Mouse (Mus musculus): ENCODE data around the gene Dmxl2. TPM values are rescaled to one million over a fixed set of nuclear protein-coding genes. Genes with fewer than 3 reads are reported as not detected.

Gene Dmxl2
- total and polyA plus RNA-seq, 2 experiments from 2014 or later, result 4.8 to 26.6 TPM

DNA sequence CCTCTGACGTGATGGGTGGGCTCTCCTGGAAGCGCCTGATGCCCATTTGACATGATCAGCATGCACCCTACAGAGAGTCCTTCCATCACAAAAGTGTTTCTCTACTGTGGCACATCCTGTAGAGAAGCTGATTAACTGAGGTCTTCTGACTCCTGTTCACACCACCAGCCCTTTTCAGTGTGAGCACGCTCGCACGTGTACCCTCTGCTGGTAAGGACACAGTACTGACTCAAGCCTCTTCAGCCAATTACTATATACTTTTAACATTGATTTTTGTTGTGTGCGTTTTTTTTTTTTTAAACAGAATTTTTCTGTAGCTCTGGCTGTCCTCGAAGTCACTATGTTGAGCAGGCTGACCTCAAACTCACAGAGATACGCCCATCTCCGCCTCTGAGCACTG is 185.1 kb downstream of the Dmxl2 start:
- WGBS, result 65% methylated on average over 9 of the region's 9 CpGs
- 0 out of 2 replicates have a peak, but pooled peaks cover 3% of the 10 kb centered on the region for H3K27me3 ChIP-seq (ENCODE audit: control insufficient read depth, insufficient read depth, low read length)
- no peak overlapping the region for H3K27ac ChIP-seq (ENCODE audit: low read depth)
- no peak overlapping the region for H3K4me3 ChIP-seq (ENCODE audit: low read depth, low read length)
- no peaks in the 10 kb centered on the region for H3K9me3 ChIP-seq (replicated peaks; ENCODE audit: control insufficient read depth, low read length)
- no peaks in the 10 kb centered on the region for H3K36me3 ChIP-seq (replicated peaks; ENCODE audit: control insufficient read depth, insufficient read depth, low read length)
- no peak overlapping the region for H3K9ac ChIP-seq (replicated peaks; ENCODE audit: low read depth, low read length)
- no peak overlapping the region for H3K4me2 ChIP-seq (ENCODE audit: low read depth, low read length)
- no peak for DNase-seq (ENCODE audit: low spot score)
- no peak; the same call in 1 of the 2 replicates for TF ChIP-seq CTCF (IDR thresholded peaks at IDR 0.05; ENCODE audit: low read depth)
- no peak for TF ChIP-seq EP300 (IDR thresholded peaks at IDR 0.05; ENCODE audit: low read depth)
- H3K4me1 ChIP-seq (ENCODE audit: control insufficient read depth, insufficient read depth), result no peaks in the 10 kb centered on the region
- no peak for ATAC-seq (ENCODE audit: insufficient read depth, low read depth)

Other genes starting within 250 kb of the Dmxl2 start
- gene Cyp19a1, start 233.5 kb downstream of the Dmxl2 start, total RNA-seq (2014; rRNA removed; ENCODE audit: low replicate concordance), result not detected in 2 replicates
- not detected in 2 replicates for gene Cyp19a1, start 233.5 kb downstream of the Dmxl2 start, polyA plus RNA-seq (2015; fragmentation: Nextera tagmentation; extraction: Ambion mirVana)
- gene Gldn, start 215.1 kb downstream of the Dmxl2 start, total RNA-seq (2014; rRNA removed; ENCODE audit: low replicate concordance), result not detected in 2 replicates
- not detected in 2 replicates for gene Gldn, start 215.1 kb downstream of the Dmxl2 start, polyA plus RNA-seq (2015; fragmentation: Nextera tagmentation; extraction: Ambion mirVana)
- gene Sh2d7, start 37.4 kb upstream of the Dmxl2 start, total RNA-seq (2014; rRNA removed; ENCODE audit: low replicate concordance), result not detected in 2 replicates
- not detected in 2 replicates for gene Sh2d7, start 37.4 kb upstream of the Dmxl2 start, polyA plus RNA-seq (2015; fragmentation: Nextera tagmentation; extraction: Ambion mirVana)
- gene Cib2, start 58.6 kb upstream of the Dmxl2 start, total RNA-seq (2014; rRNA removed; ENCODE audit: low replicate concordance), result 4.5 TPM in 1 of 2 replicates, not detected in the other
- gene Cib2, start 58.6 kb upstream of the Dmxl2 start, polyA plus RNA-seq (2015; fragmentation: Nextera tagmentation; extraction: Ambion mirVana), result 2.0 and 2.4 TPM in 2 replicates
- gene Idh3a, start 84.7 kb upstream of the Dmxl2 start, total RNA-seq (2014; rRNA removed; ENCODE audit: low replicate concordance), result 402 and 407 TPM in 2 replicates
- gene Idh3a, start 84.7 kb upstream of the Dmxl2 start, polyA plus RNA-seq (2015; fragmentation: Nextera tagmentation; extraction: Ambion mirVana), result 840 TPM in 2 replicates
- gene Acsbg1, start 160.2 kb upstream of the Dmxl2 start, total RNA-seq (2014; rRNA removed; ENCODE audit: low replicate concordance), result 0.69 TPM in 1 of 2 replicates, not detected in the other
- gene Acsbg1, start 160.2 kb upstream of the Dmxl2 start, polyA plus RNA-seq (2015; fragmentation: Nextera tagmentation; extraction: Ambion mirVana), result 0.07 and 0.19 TPM in 2 replicates
- 23.3 and 28.2 TPM in 2 replicates for gene Dnaja4, start 197.2 kb upstream of the Dmxl2 start, total RNA-seq (2014; rRNA removed; ENCODE audit: low replicate concordance)
- 36.1 and 39.2 TPM in 2 replicates for gene Dnaja4, start 197.2 kb upstream of the Dmxl2 start, polyA plus RNA-seq (2015; fragmentation: Nextera tagmentation; extraction: Ambion mirVana)
- gene Wdr61, start 232.9 kb upstream of the Dmxl2 start, total RNA-seq (2014; rRNA removed; ENCODE audit: low replicate concordance), result 35.1 and 65.5 TPM in 2 replicates
- 91.8 and 92.2 TPM in 2 replicates for gene Wdr61, start 232.9 kb upstream of the Dmxl2 start, polyA plus RNA-seq (2015; fragmentation: Nextera tagmentation; extraction: Ambion mirVana)

All from heart, postnatal 0 days (tissue).